Mouse (Mus musculus) small intestine, adult 2 months (tissue): ENCODE data around the gene Spata2.

ENCODE experiments used
- CTCF ChIP-seq: fragments of 200-500 bp; IDR thresholded peaks from 2 replicates; pipeline ENCODE4 v1.5.1; 2012; ENCODE audit warnings: low read depth, mild to moderate bottlenecking, control low read depth, inconsistent platforms, low read length, moderate library complexity, mixed read lengths; ENCODE audit not compliant: insufficient replicate concordance, insufficient read length; ENCODE audit errors: extremely low read depth
- POLR2A ChIP-seq: fragments of 200-500 bp; IDR thresholded peaks from 2 replicates; pipeline ENCODE4 v1.6.1; 2012; ENCODE audit warnings: low read depth, mild to moderate bottlenecking, control low read depth, inconsistent platforms, low read length, moderate library complexity

DNA sequence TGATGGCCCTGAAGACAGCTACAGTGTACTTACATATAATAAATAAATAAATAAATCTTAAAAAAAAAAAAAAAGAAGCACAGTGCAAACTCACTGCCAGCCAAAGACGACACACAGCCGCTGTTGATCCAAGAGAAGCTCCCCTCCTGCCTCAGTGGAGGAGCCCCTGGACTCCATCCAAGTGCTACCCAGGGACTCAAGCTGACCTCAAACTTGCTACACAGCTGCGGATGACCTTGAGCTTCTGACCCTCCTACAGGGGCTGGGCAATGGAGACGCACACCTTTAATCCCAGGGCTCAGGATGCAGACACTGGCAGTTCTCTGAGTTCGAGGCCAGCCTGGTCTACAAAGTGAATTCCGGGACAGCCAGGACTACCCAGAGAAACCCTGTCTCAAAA lies 4.7 kb downstream of the Spata2 start:
- TF ChIP-seq CTCF: no peak
- no peak for TF ChIP-seq POLR2A
